Mouse (Mus musculus) CH12.LX (cell line): Measurements from ENCODE around the gene Arpp21. TPM values are rescaled to one million over a fixed set of nuclear protein-coding genes. Genes with fewer than 3 reads are reported as not detected.

ENCODE experiments used
- DNase-seq: peaks from one replicate; pipeline ENCODE4 v3.0.0-alpha.2; 2013; ENCODE audit errors: extremely low read depth
- H3K27ac ChIP-seq: 2 replicates; pipeline ENCODE4 v1.5.1; 2012; ENCODE audit warnings: low read depth, mild to moderate bottlenecking, control low read depth, moderate library complexity; ENCODE audit not compliant: insufficient read depth
- H3K27me3 ChIP-seq: replicated peaks from 2 replicates; pipeline ENCODE3; 2012; ENCODE audit warnings: inconsistent platforms
- H3K36me3 ChIP-seq, 2 experiments: replicated peaks in 1 of 2; 2 replicates each; pipeline versions ENCODE3 to v1.6.1; 2012; ENCODE audit warnings: inconsistent platforms in 1 of 2, low read length in 1 of 2, mild to moderate bottlenecking in 1 of 2, mixed read lengths in 1 of 2, moderate library complexity in 1 of 2; ENCODE audit not compliant: control insufficient read depth in 1 of 2, insufficient read depth in 1 of 2
- H3K4me1 ChIP-seq, 2 experiments: 2 replicates each; pipeline ENCODE4 v1.6.1; 2012; ENCODE audit warnings: inconsistent platforms in 1 of 2, moderate library complexity in 1 of 2; ENCODE audit not compliant: insufficient read depth in 2 of 2, control insufficient read depth in 1 of 2
- H3K4me2 ChIP-seq: 2 replicates; pipeline ENCODE4 v1.6.1; 2012; ENCODE audit warnings: low read depth, mild to moderate bottlenecking, control low read depth; ENCODE audit not compliant: poor library complexity, insufficient read depth, severe bottlenecking
- H3K4me3 ChIP-seq, 3 experiments: fragments of 150-350 bp in 1 of 3; sonication (generic) in 1 of 3; replicated peaks in 1 of 3; 2 replicates each; pipeline versions ENCODE3 to v1.5.1; 2011 to 2012; ENCODE audit warnings: low read depth in 2 of 3, low read length in 2 of 3, mild to moderate bottlenecking in 2 of 3, moderate library complexity in 2 of 3, control low read depth in 1 of 3, improper control_type of control experiment in 1 of 3, inconsistent platforms in 1 of 3, mixed read lengths in 1 of 3; ENCODE audit not compliant: poor library complexity in 1 of 3
- H3K79me2 ChIP-seq: replicated peaks from 2 replicates; pipeline ENCODE4 v1.6.1; 2012; ENCODE audit warnings: mild to moderate bottlenecking, moderate library complexity; ENCODE audit not compliant: control insufficient read depth, poor library complexity, insufficient read depth, severe bottlenecking; ENCODE audit errors: extremely low read depth
- H3K9ac ChIP-seq: 2 replicates; pipeline ENCODE4 v1.6.1; 2012; ENCODE audit warnings: low read depth, mild to moderate bottlenecking, control low read depth, moderate library complexity; ENCODE audit not compliant: insufficient read depth
- H3K9me3 ChIP-seq: replicated peaks from 2 replicates; pipeline ENCODE3; 2012; ENCODE audit warnings: low read length, inconsistent platforms, mixed read lengths
- CHD1 ChIP-seq: IDR thresholded peaks from 2 replicates; pipeline ENCODE4 v1.6.1; 2012; ENCODE audit warnings: low read depth, low read length, improper control_type of control experiment, inconsistent platforms
- CHD2 ChIP-seq: IDR thresholded peaks from 2 replicates; pipeline ENCODE4 v1.6.1; 2011; ENCODE audit warnings: low read length, improper control_type of control experiment
- E2F4 ChIP-seq: IDR thresholded peaks from 2 replicates; pipeline ENCODE4 v1.6.1; 2011; ENCODE audit warnings: low read depth, low read length, improper control_type of control experiment; ENCODE audit not compliant: insufficient replicate concordance
- ELF1 ChIP-seq: IDR thresholded peaks from 2 replicates; pipeline ENCODE4 v1.6.1; 2014; ENCODE audit warnings: low read depth, mild to moderate bottlenecking, inconsistent platforms, low read length, improper control_type of control experiment
- EP300 ChIP-seq: IDR thresholded peaks from 2 replicates; pipeline ENCODE4 v1.6.1; 2011; ENCODE audit warnings: low read length, improper control_type of control experiment
- GABPA ChIP-seq: IDR thresholded peaks from 2 replicates; pipeline ENCODE4 v1.6.1; 2012; ENCODE audit warnings: low read depth, low read length, improper control_type of control experiment, inconsistent platforms; ENCODE audit not compliant: insufficient replicate concordance
- IRF4 ChIP-seq: IDR thresholded peaks from 2 replicates; pipeline ENCODE4 v1.6.1; 2014; ENCODE audit warnings: low read depth, mild to moderate bottlenecking, inconsistent platforms, low read length, improper control_type of control experiment
- JUND ChIP-seq: conservative IDR thresholded peaks from 2 replicates; pipeline ENCODE4 v1.6.1; 2011; ENCODE audit warnings: low read depth, low read length, improper control_type of control experiment
- KAT2A ChIP-seq: IDR thresholded peaks from 2 replicates; pipeline ENCODE4 v1.6.1; 2012; ENCODE audit warnings: low read length, improper control_type of control experiment, inconsistent platforms; ENCODE audit not compliant: insufficient replicate concordance
- MAFK ChIP-seq: IDR thresholded peaks from 2 replicates; pipeline ENCODE4 v1.6.1; 2011; ENCODE audit warnings: low read length, improper control_type of control experiment; ENCODE audit not compliant: insufficient replicate concordance
- MAX ChIP-seq: IDR thresholded peaks from 2 replicates; pipeline ENCODE4 v1.6.1; 2011; ENCODE audit warnings: low read length, improper control_type of control experiment
- MEF2A ChIP-seq: IDR thresholded peaks from 2 replicates; pipeline ENCODE4 v1.6.1; 2014; ENCODE audit warnings: low read depth, mild to moderate bottlenecking, inconsistent platforms, low read length, improper control_type of control experiment, borderline replicate concordance
- MXI1 ChIP-seq: IDR thresholded peaks from 2 replicates; pipeline ENCODE4 v1.6.1; 2011; ENCODE audit warnings: mild to moderate bottlenecking, low read depth, low read length, improper control_type of control experiment
- NELFE ChIP-seq: IDR thresholded peaks from 2 replicates; pipeline ENCODE4 v1.6.1; 2011; ENCODE audit warnings: low read depth, low read length, improper control_type of control experiment
- PAX5 ChIP-seq: IDR thresholded peaks from 2 replicates; pipeline ENCODE4 v1.6.1; 2012; ENCODE audit warnings: low read length, inconsistent platforms, mixed read lengths
- TCF12 ChIP-seq: IDR thresholded peaks from 2 replicates; pipeline ENCODE4 v1.6.1; 2014; ENCODE audit warnings: low read depth, mild to moderate bottlenecking, inconsistent platforms, low read length, improper control_type of control experiment
- USF1 ChIP-seq: IDR thresholded peaks from 2 replicates; pipeline ENCODE4 v1.6.1; 2014; ENCODE audit warnings: low read depth, mild to moderate bottlenecking, inconsistent platforms, low read length, improper control_type of control experiment
- ZKSCAN1 ChIP-seq: IDR thresholded peaks from 2 replicates; pipeline ENCODE4 v1.6.1; 2012; ENCODE audit warnings: low read depth, inconsistent platforms, low read length, improper control_type of control experiment, borderline replicate concordance
- ZMIZ1 ChIP-seq: IDR thresholded peaks from 2 replicates; pipeline ENCODE4 v1.6.1; 2012; ENCODE audit warnings: low read depth, mild to moderate bottlenecking, inconsistent platforms, low read length, improper control_type of control experiment
- ZNF384 ChIP-seq: IDR thresholded peaks from 2 replicates; pipeline ENCODE4 v1.6.1; 2012; ENCODE audit warnings: low read depth, low read length, improper control_type of control experiment, inconsistent platforms
- dilution Hi-C: fragments of 300-500 bp; cut with MboI; formaldehyde crosslinking; loops from 2 replicates; pipeline ENCODE4 v1.14.3; 2020; ENCODE audit warnings: low sequenced_read_pairs; ENCODE audit not compliant: extremely low pct_unique_long_range_greater_than_20kb, extremely low pct_ligation_motif_present
- in situ Hi-C: fragments of 300-500 bp; cut with MboI; formaldehyde crosslinking; loops from 3 replicates; pipeline ENCODE4 v1.14.3; 2019; ENCODE audit warnings: low sequenced_read_pairs, low pct_ligation_motif_present, low pct_unique_long_range_greater_than_20kb, mixed read lengths
- polyA plus RNA-seq: library from polyadenylated mRNA; unstranded; fragments of >175 nt; gene quantifications from 2 replicates; pipeline ENCODE4 v1.2.1, GENCODE M21; 2012; ENCODE audit warnings: low read depth; ENCODE audit not compliant: insufficient read length
- total RNA-seq, 2 experiments: library from RNA; depleted of rRNA; stranded (reverse); fragments of 300-350 nt in 1 of 2; fragments of >200 nt in 1 of 2; gene quantifications; 2 replicates each; pipeline ENCODE4 v1.2.3; 2012 to 2014

Arpp21 gene
- total and polyA plus RNA-seq, 3 experiments = not detected

- peaks cover 55% of the 10 kb centered on the region for H3K9me3 ChIP-seq
- no peaks in the 10 kb centered on the region for H3K79me2 ChIP-seq
- H3K36me3 ChIP-seq = no peaks in the 10 kb centered on the region
- no peak overlapping the region for H3K27ac ChIP-seq
- H3K4me2 ChIP-seq = no peak overlapping the region
- H3K27me3 ChIP-seq = no peaks in the 10 kb centered on the region
- dilution Hi-C loops = no loop called here
- TF ChIP-seq USF1 (no peak), ELF1 (no peak), TCF12 (no peak), MEF2A (no peak), E2F4 (no peak), KAT2A (no peak), EP300 (no peak), ZNF384 (no peak), NELFE (no peak)
- DNase-seq = no peak
- H3K4me1 ChIP-seq = no peaks in the 10 kb centered on the region
- no peak overlapping the region for H3K9ac ChIP-seq
- no peak overlapping the region for H3K4me3 ChIP-seq
- in situ Hi-C loops = no loop called here
Observed at GRCm38 (mm10) chr9:112176317-112176716, 59.4 kb downstream of the Arpp21 start.

DNA sequence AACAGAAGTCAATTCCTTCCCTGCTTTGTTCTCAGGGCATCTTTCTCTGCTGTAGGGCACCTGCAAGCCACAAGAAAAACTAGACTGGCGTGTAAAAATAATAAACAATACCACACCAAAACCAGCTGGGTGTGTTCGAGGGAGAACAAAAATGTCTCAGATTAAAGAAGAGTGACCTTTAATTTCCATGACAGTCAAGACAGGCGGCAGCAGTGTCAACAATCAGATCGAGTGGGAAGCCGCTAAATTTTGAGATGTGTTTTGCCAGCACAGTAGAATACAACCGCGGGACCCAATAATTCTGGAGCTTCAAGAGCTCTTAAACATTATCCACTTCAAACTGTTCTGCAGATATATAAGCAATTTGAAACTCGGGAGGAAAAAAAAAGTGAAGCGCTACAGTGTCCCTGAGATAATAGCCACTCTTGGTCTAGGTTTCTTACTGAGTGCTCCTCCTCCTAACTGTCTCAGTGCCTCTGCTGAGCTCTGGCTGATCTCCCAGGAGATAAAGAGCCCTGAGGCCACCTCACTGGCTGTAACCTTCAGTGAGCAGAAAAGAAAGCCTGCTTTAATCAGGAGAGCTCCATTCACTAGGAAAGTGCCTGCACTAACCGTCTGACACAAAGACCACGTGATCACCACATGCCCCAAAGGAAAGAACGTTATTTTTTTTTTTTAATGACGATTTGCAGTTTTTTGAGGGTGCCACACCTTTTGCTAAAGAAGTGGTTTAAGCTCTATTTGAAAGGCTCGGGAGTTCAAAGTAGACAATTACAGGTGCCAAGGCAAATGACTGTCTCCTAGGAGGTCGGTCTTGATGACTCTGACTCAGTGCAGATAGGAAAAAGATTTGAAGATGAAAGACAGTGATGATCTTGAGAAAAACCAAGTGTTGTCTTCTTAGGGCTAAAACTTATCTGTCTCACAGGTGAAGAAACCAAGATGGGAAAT lies 61.1 kb downstream of the Arpp21 start:
- H3K9me3 ChIP-seq = peaks cover 62% of the 10 kb centered on the region
- dilution Hi-C loops (no loop called here), in situ Hi-C loops (no loop called here)
- H3K4me3 ChIP-seq = no peak overlapping the region
- H3K9ac ChIP-seq = no peak overlapping the region
- no peak overlapping the region for H3K4me2 ChIP-seq
- DNase-seq = no peak
- H3K36me3 ChIP-seq = no peaks in the 10 kb centered on the region
- H3K27ac ChIP-seq = no peak overlapping the region
- no peaks in the 10 kb centered on the region for H3K27me3 ChIP-seq
- TF ChIP-seq JUND = no peak
- TF ChIP-seq ZKSCAN1 = no peak
- no peak for TF ChIP-seq ELF1
- TF ChIP-seq ZMIZ1 = no peak
- TF ChIP-seq PAX5 = no peak
- TF ChIP-seq MAX = no peak
- no peak for TF ChIP-seq CHD1
- TF ChIP-seq E2F4 = no peak
- no peak for TF ChIP-seq MAFK
- TF ChIP-seq MXI1 = no peak
- TF ChIP-seq GABPA = no peak
- TF ChIP-seq CHD2 = no peak
- no peak for TF ChIP-seq IRF4
- no peaks in the 10 kb centered on the region for H3K4me1 ChIP-seq
- no peaks in the 10 kb centered on the region for H3K79me2 ChIP-seq
